In genomic region chr17:45563216-45563615, GRCm38 (mm10) we compare ENCODE assay signal across 7 mouse cellular contexts. TPM values are rescaled to one million over a fixed set of nuclear protein-coding genes. Genes with fewer than 3 reads are reported as not detected.
DNase-seq lines count a peak whose midpoint lies in the region; ATAC-seq and TF ChIP-seq lines count a peak whose summit lies in the region.

No protein-coding gene starts in this region.

- DNase-seq in MN1 (ENCODE audit: low spot score): peak; percentile 19
- DNase-seq in forebrain, embryonic 14.5 days (ENCODE audit: low spot score): no peak
- no peak for DNase-seq in yolk sac, embryonic 10.5 days (ENCODE audit: low spot score)
- no peak for DNase-seq in ovary, postnatal 14 days (ENCODE audit: low spot score)

- ATAC-seq in intestine, embryonic 16.5 days: no peak
- ATAC-seq in intestine, postnatal 0 days: no peak
- no peak for ATAC-seq in forebrain, embryonic 14.5 days
- no peak for ATAC-seq in liver, embryonic 15.5 days (ENCODE audit: insufficient read depth)

- H3K4me3 ChIP-seq in intestine, embryonic 16.5 days (ENCODE audit: low read length): no peak overlapping the region
- no peak overlapping the region for H3K4me3 ChIP-seq in intestine, postnatal 0 days (ENCODE audit: low read depth, low read length)
- H3K4me3 ChIP-seq in forebrain, embryonic 14.5 days (ENCODE audit: low read depth, low read length): no peak overlapping the region
- H3K4me3 ChIP-seq in liver, embryonic 15.5 days (replicated peaks): no peak overlapping the region

- peak overlapping the region; percentile 97; the same call in 1 of the 2 replicates for H3K9ac ChIP-seq in intestine, embryonic 16.5 days (ENCODE audit: low read depth, low read length)
- H3K9ac ChIP-seq in intestine, postnatal 0 days (ENCODE audit: low read depth, low read length): no peak overlapping the region
- H3K9ac ChIP-seq in forebrain, embryonic 14.5 days (ENCODE audit: low read length): no peak overlapping the region
- no peak overlapping the region for H3K9ac ChIP-seq in liver, embryonic 15.5 days

- peak overlapping the region; percentile 89; the same call in 1 of the 2 replicates for H3K4me2 ChIP-seq in intestine, embryonic 16.5 days (ENCODE audit: low read depth, low read length)
- no peak overlapping the region for H3K4me2 ChIP-seq in intestine, postnatal 0 days (replicated peaks; ENCODE audit: low read depth)
- H3K4me2 ChIP-seq in forebrain, embryonic 14.5 days (ENCODE audit: low read length): peak overlapping the region; percentile 98; the same call in 1 of the 2 replicates
- H3K4me2 ChIP-seq in liver, embryonic 15.5 days: peak overlapping the region; percentile 98

- WGBS in intestine, embryonic 16.5 days: 73% methylated on average over 12 of the region's 12 CpGs
- WGBS in intestine, postnatal 0 days: 71% methylated on average over 12 of the region's 12 CpGs
- 79% methylated on average over 12 of the region's 12 CpGs for WGBS in forebrain, embryonic 14.5 days
- 67% methylated on average over 12 of the region's 12 CpGs for WGBS in liver, embryonic 15.5 days (ENCODE audit: insufficient replicate concordance)

- H3K36me3 ChIP-seq in intestine, embryonic 16.5 days (ENCODE audit: control insufficient read depth, insufficient read depth, low read length): peaks cover 11% of the 10 kb centered on the region
- H3K36me3 ChIP-seq in intestine, postnatal 0 days (ENCODE audit: control insufficient read depth, insufficient read depth): peaks cover 29% of the 10 kb centered on the region
- H3K36me3 ChIP-seq in forebrain, embryonic 14.5 days (ENCODE audit: control insufficient read depth, insufficient read depth, low read length): peaks cover 33% of the 10 kb centered on the region
- H3K36me3 ChIP-seq in liver, embryonic 15.5 days (replicated peaks): peaks cover 23% of the 10 kb centered on the region

- H3K27me3 ChIP-seq in intestine, embryonic 16.5 days (replicated peaks; ENCODE audit: control insufficient read depth, insufficient read depth, low read length): no peaks in the 10 kb centered on the region
- H3K27me3 ChIP-seq in intestine, postnatal 0 days (replicated peaks; ENCODE audit: control insufficient read depth, insufficient read depth, low read length): no peaks in the 10 kb centered on the region
- H3K27me3 ChIP-seq in forebrain, embryonic 14.5 days (replicated peaks; ENCODE audit: control insufficient read depth, insufficient read depth, low read length): no peaks in the 10 kb centered on the region
- H3K27me3 ChIP-seq in liver, embryonic 15.5 days: peaks cover 6% of the 10 kb centered on the region

- no peak overlapping the region for H3K27ac ChIP-seq in intestine, embryonic 16.5 days (ENCODE audit: low read length)
- no peak overlapping the region for H3K27ac ChIP-seq in intestine, postnatal 0 days (ENCODE audit: low read depth, low read length)
- H3K27ac ChIP-seq in forebrain, embryonic 14.5 days (ENCODE audit: low read depth, low read length): no peak overlapping the region
- H3K27ac ChIP-seq in liver, embryonic 15.5 days (replicated peaks): no peak overlapping the region

- H3K9me3 ChIP-seq in intestine, embryonic 16.5 days (ENCODE audit: control insufficient read depth, low read length): no peaks in the 10 kb centered on the region
- no peaks in the 10 kb centered on the region for H3K9me3 ChIP-seq in intestine, postnatal 0 days (ENCODE audit: control insufficient read depth)
- H3K9me3 ChIP-seq in forebrain, embryonic 14.5 days (replicated peaks; ENCODE audit: control insufficient read depth, low read length): no peaks in the 10 kb centered on the region
- H3K9me3 ChIP-seq in liver, embryonic 15.5 days (replicated peaks): no peaks in the 10 kb centered on the region

- peaks cover 16% of the 10 kb centered on the region for H3K4me1 ChIP-seq in intestine, embryonic 16.5 days (ENCODE audit: control insufficient read depth, insufficient read depth, low read length)
- no peaks in the 10 kb centered on the region for H3K4me1 ChIP-seq in intestine, postnatal 0 days (replicated peaks; ENCODE audit: control insufficient read depth, insufficient read depth, low read length)
- H3K4me1 ChIP-seq in forebrain, embryonic 14.5 days (ENCODE audit: control insufficient read depth, insufficient read depth, low read length): peaks cover 8% of the 10 kb centered on the region
- peaks cover 48% of the 10 kb centered on the region for H3K4me1 ChIP-seq in liver, embryonic 15.5 days (replicated peaks)

- TF ChIP-seq CTCF in intestine, postnatal 0 days (IDR thresholded peaks at IDR 0.05; ENCODE audit: low read depth): no peak

RNA-seq across cellular contexts. Expression of gene Slc35b2, which starts 0.5 kb away (rescaled TPM):
- polyA plus RNA-seq in intestine, embryonic 16.5 days (2015; fragmentation: Nextera tagmentation; extraction: Ambion mirVana): 132 and 136 TPM in 2 replicates
- polyA plus RNA-seq in intestine, postnatal 0 days (2015; fragmentation: Nextera tagmentation; extraction: Ambion mirVana): 77.7 and 79.5 TPM in 2 replicates
- 99.4 and 102 TPM in 2 replicates for polyA plus RNA-seq in forebrain, embryonic 14.5 days (2014; fragmentation: Nextera tagmentation; extraction: Ambion mirVana)
- 52.1 and 59.8 TPM in 2 replicates for polyA plus RNA-seq in liver, embryonic 15.5 days (2015; fragmentation: Nextera tagmentation; extraction: Ambion mirVana)

RNA-seq across cellular contexts. Expression of gene Nfkbie, which starts 7.7 kb away (rescaled TPM):
- polyA plus RNA-seq in intestine, embryonic 16.5 days (2015; fragmentation: Nextera tagmentation; extraction: Ambion mirVana): 5.0 and 5.5 TPM in 2 replicates
- 3.8 and 4.0 TPM in 2 replicates for polyA plus RNA-seq in intestine, postnatal 0 days (2015; fragmentation: Nextera tagmentation; extraction: Ambion mirVana)
- 3.3 and 4.1 TPM in 2 replicates for polyA plus RNA-seq in forebrain, embryonic 14.5 days (2014; fragmentation: Nextera tagmentation; extraction: Ambion mirVana)
- 1.2 and 1.6 TPM in 2 replicates for polyA plus RNA-seq in liver, embryonic 15.5 days (2015; fragmentation: Nextera tagmentation; extraction: Ambion mirVana)

RNA-seq across cellular contexts. Expression of gene Hsp90ab1, which starts 9.9 kb away (rescaled TPM):
- 1,309 and 1,475 TPM in 2 replicates for polyA plus RNA-seq in intestine, embryonic 16.5 days (2015; fragmentation: Nextera tagmentation; extraction: Ambion mirVana)
- 483 and 505 TPM in 2 replicates for polyA plus RNA-seq in intestine, postnatal 0 days (2015; fragmentation: Nextera tagmentation; extraction: Ambion mirVana)
- polyA plus RNA-seq in forebrain, embryonic 14.5 days (2014; fragmentation: Nextera tagmentation; extraction: Ambion mirVana): 1,462 and 1,472 TPM in 2 replicates
- polyA plus RNA-seq in liver, embryonic 15.5 days (2015; fragmentation: Nextera tagmentation; extraction: Ambion mirVana): 577 and 585 TPM in 2 replicates

RNA-seq across cellular contexts. Expression of gene Tmem151b, which starts 13.7 kb away (rescaled TPM):
- polyA plus RNA-seq in intestine, embryonic 16.5 days (2015; fragmentation: Nextera tagmentation; extraction: Ambion mirVana): 2.2 and 2.5 TPM in 2 replicates
- 0.68 TPM in 2 replicates for polyA plus RNA-seq in intestine, postnatal 0 days (2015; fragmentation: Nextera tagmentation; extraction: Ambion mirVana)
- polyA plus RNA-seq in forebrain, embryonic 14.5 days (2014; fragmentation: Nextera tagmentation; extraction: Ambion mirVana): 19.2 and 21.2 TPM in 2 replicates
- polyA plus RNA-seq in liver, embryonic 15.5 days (2015; fragmentation: Nextera tagmentation; extraction: Ambion mirVana): 0.07 and 0.10 TPM in 2 replicates

RNA-seq across cellular contexts. Expression of gene Slc29a1, which starts 36.2 kb away (rescaled TPM):
- 73.4 and 83.1 TPM in 2 replicates for polyA plus RNA-seq in intestine, embryonic 16.5 days (2015; fragmentation: Nextera tagmentation; extraction: Ambion mirVana)
- 37.8 and 38.4 TPM in 2 replicates for polyA plus RNA-seq in intestine, postnatal 0 days (2015; fragmentation: Nextera tagmentation; extraction: Ambion mirVana)
- 53.0 and 60.9 TPM in 2 replicates for polyA plus RNA-seq in forebrain, embryonic 14.5 days (2014; fragmentation: Nextera tagmentation; extraction: Ambion mirVana)
- polyA plus RNA-seq in liver, embryonic 15.5 days (2015; fragmentation: Nextera tagmentation; extraction: Ambion mirVana): 175 and 180 TPM in 2 replicates
